Mouse (Mus musculus): ENCODE results near the gene Rab25. TPM values are rescaled to one million over a fixed set of nuclear protein-coding genes. Genes with fewer than 3 reads are reported as not detected.

The Rab25 gene
- polyA plus RNA-seq, 1 experiment: 0.10 TPM

- no peak for TF ChIP-seq POLR2A (IDR thresholded peaks at IDR 0.05; ENCODE audit: control insufficient read depth, low read depth, low read length)
- no peak for TF ChIP-seq CTCF (IDR thresholded peaks at IDR 0.05; ENCODE audit: control insufficient read depth, insufficient read depth, insufficient replicate concordance, low read depth, low read length)
- Histone ChIP-seq H3K4me1 (ENCODE audit: control insufficient read depth, insufficient read depth, low read length) (peaks cover 17% of the 10 kb centered on the region), H3K36me3 (ENCODE audit: control insufficient read depth, insufficient read depth, low read length) (no peaks in the 10 kb centered on the region)
These were observed 33.6 kb downstream of the Rab25 start for GRCm38 (mm10) chr3:88514231-88515094.

GRCm38 (mm10) chr3:88513546-88514115 is 34.5 kb downstream of the Rab25 start:
- H3K4me3 ChIP-seq (ENCODE audit: control insufficient read depth, low read depth, low read length): no peak overlapping the region
- H3K27ac ChIP-seq (ENCODE audit: control insufficient read depth, insufficient read depth, low read depth, low read length): no peak overlapping the region
- TF ChIP-seq POLR2A (IDR thresholded peaks at IDR 0.05; ENCODE audit: control insufficient read depth, low read depth, low read length) (no peak), CTCF (IDR thresholded peaks at IDR 0.05; ENCODE audit: control insufficient read depth, insufficient read depth, insufficient replicate concordance, low read depth, low read length) (no peak)
- no peaks in the 10 kb centered on the region for H3K36me3 ChIP-seq (ENCODE audit: control insufficient read depth, insufficient read depth, low read length)
- H3K4me1 ChIP-seq (ENCODE audit: control insufficient read depth, insufficient read depth, low read length): peaks cover 22% of the 10 kb centered on the region
- no peaks in the 10 kb centered on the region for H3K27me3 ChIP-seq (ENCODE audit: control insufficient read depth, insufficient read depth, low read length)

More at GRCm38 (mm10) chr3:88514231-88515094, 33.6 kb downstream of the Rab25 start:
- H3K27ac ChIP-seq (ENCODE audit: control insufficient read depth, insufficient read depth, low read depth, low read length): no peak overlapping the region
- no peaks in the 10 kb centered on the region for H3K27me3 ChIP-seq (ENCODE audit: control insufficient read depth, insufficient read depth, low read length)
- no peak overlapping the region for H3K4me3 ChIP-seq (ENCODE audit: control insufficient read depth, low read depth, low read length)

GRCm38 (mm10) chr3:88512896-88513545 is 35.1 kb downstream of the Rab25 start:
- no peaks in the 10 kb centered on the region for H3K27me3 ChIP-seq (ENCODE audit: control insufficient read depth, insufficient read depth, low read length)
- H3K36me3 ChIP-seq (ENCODE audit: control insufficient read depth, insufficient read depth, low read length): no peaks in the 10 kb centered on the region
- H3K4me3 ChIP-seq (ENCODE audit: control insufficient read depth, low read depth, low read length): no peak overlapping the region
- no peak for TF ChIP-seq POLR2A (IDR thresholded peaks at IDR 0.05; ENCODE audit: control insufficient read depth, low read depth, low read length)
- TF ChIP-seq CTCF (IDR thresholded peaks at IDR 0.05; ENCODE audit: control insufficient read depth, insufficient read depth, insufficient replicate concordance, low read depth, low read length): no peak
- H3K27ac ChIP-seq (ENCODE audit: control insufficient read depth, insufficient read depth, low read depth, low read length): no peak overlapping the region
- peaks cover 22% of the 10 kb centered on the region for H3K4me1 ChIP-seq (ENCODE audit: control insufficient read depth, insufficient read depth, low read length)

GRCm38 (mm10) chr3:88512141-88512895 is 35.8 kb downstream of the Rab25 start:
- peaks cover 22% of the 10 kb centered on the region for H3K4me1 ChIP-seq (ENCODE audit: control insufficient read depth, insufficient read depth, low read length)
- no peak overlapping the region for H3K27ac ChIP-seq (ENCODE audit: control insufficient read depth, insufficient read depth, low read depth, low read length)
- TF ChIP-seq POLR2A (IDR thresholded peaks at IDR 0.05; ENCODE audit: control insufficient read depth, low read depth, low read length) (no peak), CTCF (IDR thresholded peaks at IDR 0.05; ENCODE audit: control insufficient read depth, insufficient read depth, insufficient replicate concordance, low read depth, low read length) (no peak)
- H3K4me3 ChIP-seq (ENCODE audit: control insufficient read depth, low read depth, low read length): no peak overlapping the region
- no peaks in the 10 kb centered on the region for H3K27me3 ChIP-seq (ENCODE audit: control insufficient read depth, insufficient read depth, low read length)
- no peaks in the 10 kb centered on the region for H3K36me3 ChIP-seq (ENCODE audit: control insufficient read depth, insufficient read depth, low read length)

- TF ChIP-seq POLR2A (IDR thresholded peaks at IDR 0.05; ENCODE audit: control insufficient read depth, low read depth, low read length): no peak
- TF ChIP-seq CTCF (IDR thresholded peaks at IDR 0.05; ENCODE audit: control insufficient read depth, insufficient read depth, insufficient replicate concordance, low read depth, low read length): no peak
- no peak overlapping the region for H3K4me3 ChIP-seq (ENCODE audit: control insufficient read depth, low read depth, low read length)
- H3K27ac ChIP-seq (ENCODE audit: control insufficient read depth, insufficient read depth, low read depth, low read length): no peak overlapping the region
- peaks cover 22% of the 10 kb centered on the region for H3K4me1 ChIP-seq (ENCODE audit: control insufficient read depth, insufficient read depth, low read length)
- no peaks in the 10 kb centered on the region for H3K27me3 ChIP-seq (ENCODE audit: control insufficient read depth, insufficient read depth, low read length)
- H3K36me3 ChIP-seq (ENCODE audit: control insufficient read depth, insufficient read depth, low read length): no peaks in the 10 kb centered on the region
These were observed 36.5 kb downstream of the Rab25 start for GRCm38 (mm10) chr3:88511559-88511958.

GRCm38 (mm10) chr3:88510421-88511289 is 37.4 kb downstream of the Rab25 start:
- Histone ChIP-seq H3K4me1 (ENCODE audit: control insufficient read depth, insufficient read depth, low read length) (peaks cover 23% of the 10 kb centered on the region), H3K27me3 (ENCODE audit: control insufficient read depth, insufficient read depth, low read length) (no peaks in the 10 kb centered on the region), H3K27ac (ENCODE audit: control insufficient read depth, insufficient read depth, low read depth, low read length) (peak overlapping the region; percentile 90), H3K36me3 (ENCODE audit: control insufficient read depth, insufficient read depth, low read length) (no peaks in the 10 kb centered on the region), H3K4me3 (ENCODE audit: control insufficient read depth, low read depth, low read length) (peak overlapping the region; percentile 68)
- TF ChIP-seq POLR2A (IDR thresholded peaks at IDR 0.05; ENCODE audit: control insufficient read depth, low read depth, low read length): no peak

All from testis, adult 2 months (tissue).